Mouse (Mus musculus): ENCODE results near the gene Npas3. TPM values are rescaled to one million over a fixed set of nuclear protein-coding genes. Genes with fewer than 3 reads are reported as not detected.

The Npas3 gene
- polyA plus RNA-seq, 1 experiment from 2014 or later: 3.7 TPM

DNA sequence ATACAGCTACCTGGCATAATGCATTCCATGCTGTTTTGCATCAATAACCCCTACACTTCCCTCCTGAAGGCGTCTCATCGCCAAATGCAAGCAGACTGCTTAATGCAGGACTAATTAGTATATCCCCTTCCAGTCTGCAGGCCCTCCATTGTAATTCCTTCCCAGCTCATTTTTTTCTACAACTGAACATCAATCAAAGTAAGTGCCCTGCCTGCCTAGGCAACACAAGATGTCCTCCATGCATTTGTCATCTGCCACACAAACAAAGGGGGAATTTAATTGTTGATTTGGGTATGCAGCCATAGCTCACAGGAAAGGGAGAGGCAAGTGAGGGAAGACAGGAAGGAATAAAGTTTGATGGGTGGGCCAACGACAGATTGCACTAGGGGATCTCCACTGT, 804.5 kb downstream of the Npas3 start:
- no peak overlapping the region for H3K4me2 ChIP-seq (ENCODE audit: low read length)

GRCm38 (mm10) chr12:54053598-54053997, 805.1 kb downstream of the Npas3 start:
- no peak overlapping the region for H3K9ac ChIP-seq (ENCODE audit: low read length)
- H3K4me3 ChIP-seq (ENCODE audit: low read depth, low read length): no peak overlapping the region
- ATAC-seq (replicated peaks; ENCODE audit: low FRiP score, low TSS enrichment, low read depth) (no peak), DNase-seq (ENCODE audit: low spot score) (no peak)
- H3K4me2 ChIP-seq (ENCODE audit: low read length): no peak overlapping the region
- H3K27me3 ChIP-seq (replicated peaks; ENCODE audit: control insufficient read depth, insufficient read depth, low read length): no peaks in the 10 kb centered on the region
- WGBS: 90% methylated on average over 6 of the region's 6 CpGs
- H3K36me3 ChIP-seq (ENCODE audit: control insufficient read depth, insufficient read depth, low read length): no peaks in the 10 kb centered on the region
- H3K4me1 ChIP-seq (replicated peaks; ENCODE audit: control insufficient read depth, insufficient read depth, low read length): no peaks in the 10 kb centered on the region
- no peaks in the 10 kb centered on the region for H3K9me3 ChIP-seq (ENCODE audit: control insufficient read depth, low read length)
- no peak overlapping the region for H3K27ac ChIP-seq (ENCODE audit: low read depth)

More for the DNA sequence above, 804.5 kb downstream of the Npas3 start:
- DNase-seq (ENCODE audit: low spot score) (no peak), ATAC-seq (replicated peaks; ENCODE audit: low FRiP score, low TSS enrichment, low read depth) (no peak)
- H3K9me3 ChIP-seq (ENCODE audit: control insufficient read depth, low read length): no peaks in the 10 kb centered on the region
- H3K27me3 ChIP-seq (replicated peaks; ENCODE audit: control insufficient read depth, insufficient read depth, low read length): no peaks in the 10 kb centered on the region
- no peaks in the 10 kb centered on the region for H3K4me1 ChIP-seq (replicated peaks; ENCODE audit: control insufficient read depth, insufficient read depth, low read length)
- no peak overlapping the region for H3K27ac ChIP-seq (ENCODE audit: low read depth)
- no peak overlapping the region for H3K9ac ChIP-seq (ENCODE audit: low read length)
- 75% methylated on average over 3 of the region's 3 CpGs for WGBS
- no peaks in the 10 kb centered on the region for H3K36me3 ChIP-seq (ENCODE audit: control insufficient read depth, insufficient read depth, low read length)
- H3K4me3 ChIP-seq (ENCODE audit: low read depth, low read length): no peak overlapping the region

- WGBS: 7% methylated on average over 8 of the region's 8 CpGs
- H3K36me3 ChIP-seq (ENCODE audit: control insufficient read depth, insufficient read depth, low read length): no peaks in the 10 kb centered on the region
These were observed 812.3 kb downstream of the Npas3 start for GRCm38 (mm10) chr12:54060732-54061131.

GRCm38 (mm10) chr12:54061168-54061567, 812.7 kb downstream of the Npas3 start:
- no peak overlapping the region for H3K9ac ChIP-seq (ENCODE audit: low read length)
- DNase-seq (ENCODE audit: low spot score): no peak
- H3K4me2 ChIP-seq (ENCODE audit: low read length): no peak overlapping the region
- H3K27ac ChIP-seq (ENCODE audit: low read depth): no peak overlapping the region
- no peak overlapping the region for H3K4me3 ChIP-seq (ENCODE audit: low read depth, low read length)
- H3K27me3 ChIP-seq (replicated peaks; ENCODE audit: control insufficient read depth, insufficient read depth, low read length): peaks cover 2% of the 10 kb centered on the region; the same call in 1 of the 2 replicates
- H3K36me3 ChIP-seq (ENCODE audit: control insufficient read depth, insufficient read depth, low read length): no peaks in the 10 kb centered on the region
- no peaks in the 10 kb centered on the region for H3K4me1 ChIP-seq (replicated peaks; ENCODE audit: control insufficient read depth, insufficient read depth, low read length)
- 38% methylated on average over 6 of the region's 6 CpGs for WGBS
- ATAC-seq (replicated peaks; ENCODE audit: low FRiP score, low TSS enrichment, low read depth): no peak
- H3K9me3 ChIP-seq (ENCODE audit: control insufficient read depth, low read length): no peaks in the 10 kb centered on the region

More at GRCm38 (mm10) chr12:54060732-54061131, 812.3 kb downstream of the Npas3 start:
- Histone ChIP-seq H3K4me3 (ENCODE audit: low read depth, low read length) (no peak overlapping the region), H3K9me3 (ENCODE audit: control insufficient read depth, low read length) (no peaks in the 10 kb centered on the region), H3K27ac (ENCODE audit: low read depth) (no peak overlapping the region), H3K4me2 (ENCODE audit: low read length) (no peak overlapping the region), H3K9ac (ENCODE audit: low read length) (no peak overlapping the region), H3K27me3 (replicated peaks; ENCODE audit: control insufficient read depth, insufficient read depth, low read length) (peaks cover 2% of the 10 kb centered on the region; the same call in 1 of the 2 replicates), H3K4me1 (replicated peaks; ENCODE audit: control insufficient read depth, insufficient read depth, low read length) (no peaks in the 10 kb centered on the region)
- ATAC-seq (replicated peaks; ENCODE audit: low FRiP score, low TSS enrichment, low read depth) (0 out of 2 replicates have a peak, but pooled peaks have one; percentile 58), DNase-seq (ENCODE audit: low spot score) (peak; percentile 93)

GRCm38 (mm10) chr12:54064986-54065385, 816.5 kb downstream of the Npas3 start:
- WGBS: 80% methylated on average over 16 of the region's 16 CpGs
- Histone ChIP-seq H3K27me3 (replicated peaks; ENCODE audit: control insufficient read depth, insufficient read depth, low read length) (peaks cover 21% of the 10 kb centered on the region; the same call in 1 of the 2 replicates), H3K4me3 (ENCODE audit: low read depth, low read length) (no peak overlapping the region), H3K4me1 (replicated peaks; ENCODE audit: control insufficient read depth, insufficient read depth, low read length) (peaks cover 9% of the 10 kb centered on the region), H3K36me3 (ENCODE audit: control insufficient read depth, insufficient read depth, low read length) (no peaks in the 10 kb centered on the region), H3K4me2 (ENCODE audit: low read length) (no peak overlapping the region), H3K27ac (ENCODE audit: low read depth) (no peak overlapping the region), H3K9ac (ENCODE audit: low read length) (no peak overlapping the region), H3K9me3 (ENCODE audit: control insufficient read depth, low read length) (no peaks in the 10 kb centered on the region)
- DNase-seq (ENCODE audit: low spot score) (no peak), ATAC-seq (replicated peaks; ENCODE audit: low FRiP score, low TSS enrichment, low read depth) (no peak)

DNA sequence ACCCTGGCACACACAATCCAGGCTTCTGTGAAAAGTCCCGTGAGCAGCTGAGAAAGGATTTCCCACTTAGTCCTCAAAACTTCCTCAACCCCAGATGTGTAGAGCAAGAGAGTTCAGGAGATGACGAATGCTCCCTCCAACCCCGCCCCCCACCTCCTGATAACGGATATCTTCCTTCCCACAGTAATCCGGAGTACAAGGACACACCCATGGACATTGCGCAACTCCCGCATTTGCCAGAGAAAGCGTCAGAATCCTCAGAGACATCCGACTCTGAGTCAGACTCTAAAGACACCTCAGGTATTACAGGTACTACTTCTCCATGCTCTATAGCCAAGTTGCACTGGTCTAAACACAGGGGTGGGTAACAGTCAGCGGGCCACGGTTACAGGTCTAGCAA, 817.1 kb downstream of the Npas3 start:
- Histone ChIP-seq H3K9ac (ENCODE audit: low read length) (no peak overlapping the region), H3K9me3 (ENCODE audit: control insufficient read depth, low read length) (no peaks in the 10 kb centered on the region), H3K27ac (ENCODE audit: low read depth) (no peak overlapping the region), H3K4me3 (ENCODE audit: low read depth, low read length) (no peak overlapping the region), H3K36me3 (ENCODE audit: control insufficient read depth, insufficient read depth, low read length) (no peaks in the 10 kb centered on the region), H3K4me1 (replicated peaks; ENCODE audit: control insufficient read depth, insufficient read depth, low read length) (peaks cover 9% of the 10 kb centered on the region), H3K4me2 (ENCODE audit: low read length) (no peak overlapping the region), H3K27me3 (replicated peaks; ENCODE audit: control insufficient read depth, insufficient read depth, low read length) (peaks cover 21% of the 10 kb centered on the region; the same call in 1 of the 2 replicates)
- WGBS: 70% methylated on average over 11 of the region's 11 CpGs
- DNase-seq (ENCODE audit: low spot score) (no peak), ATAC-seq (replicated peaks; ENCODE audit: low FRiP score, low TSS enrichment, low read depth) (no peak)

DNA sequence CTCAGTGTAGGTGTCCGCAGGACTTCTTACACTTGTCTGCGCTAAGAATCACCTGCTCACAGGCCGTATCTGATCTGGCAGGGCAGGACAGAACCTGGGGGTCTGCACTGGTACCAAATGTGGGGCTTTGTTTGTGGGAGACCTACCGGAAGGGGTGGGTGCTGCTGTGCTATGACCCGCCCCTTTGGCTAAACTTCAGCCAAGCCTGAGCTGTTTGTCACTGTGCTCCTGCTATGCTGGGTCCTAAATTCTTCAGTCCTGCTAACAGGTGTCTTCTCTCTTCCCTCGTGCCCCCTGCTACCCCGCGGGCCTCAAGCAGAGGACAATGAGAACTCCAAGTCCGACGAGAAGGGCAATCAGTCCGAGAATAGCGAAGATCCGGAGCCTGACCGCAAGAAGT, 818.9 kb downstream of the Npas3 start:
- Histone ChIP-seq H3K9me3 (ENCODE audit: control insufficient read depth, low read length) (no peaks in the 10 kb centered on the region), H3K4me3 (ENCODE audit: low read depth, low read length) (peak overlapping the region; percentile 36), H3K9ac (ENCODE audit: low read length) (no peak overlapping the region), H3K36me3 (ENCODE audit: control insufficient read depth, insufficient read depth, low read length) (no peaks in the 10 kb centered on the region), H3K4me2 (ENCODE audit: low read length) (peak overlapping the region; percentile 81), H3K27ac (ENCODE audit: low read depth) (no peak overlapping the region), H3K4me1 (replicated peaks; ENCODE audit: control insufficient read depth, insufficient read depth, low read length) (peaks cover 12% of the 10 kb centered on the region), H3K27me3 (replicated peaks; ENCODE audit: control insufficient read depth, insufficient read depth, low read length) (peaks cover 21% of the 10 kb centered on the region; the same call in 1 of the 2 replicates)
- DNase-seq (ENCODE audit: low spot score): no peak
- ATAC-seq (replicated peaks; ENCODE audit: low FRiP score, low TSS enrichment, low read depth): no peak; the same call in 1 of the 2 replicates
- WGBS: 34% methylated on average over 14 of the region's 14 CpGs

GRCm38 (mm10) chr12:54067886-54068756, 819.6 kb downstream of the Npas3 start:
- peaks cover 12% of the 10 kb centered on the region for H3K4me1 ChIP-seq (replicated peaks; ENCODE audit: control insufficient read depth, insufficient read depth, low read length)
- no peaks in the 10 kb centered on the region for H3K36me3 ChIP-seq (ENCODE audit: control insufficient read depth, insufficient read depth, low read length)
- H3K4me2 ChIP-seq (ENCODE audit: low read length): peak overlapping the region; percentile 81
- H3K27ac ChIP-seq (ENCODE audit: low read depth): no peak overlapping the region
- H3K27me3 ChIP-seq (replicated peaks; ENCODE audit: control insufficient read depth, insufficient read depth, low read length): peaks cover 21% of the 10 kb centered on the region; the same call in 1 of the 2 replicates
- no peaks in the 10 kb centered on the region for H3K9me3 ChIP-seq (ENCODE audit: control insufficient read depth, low read length)
- peak overlapping the region; percentile 36 for H3K4me3 ChIP-seq (ENCODE audit: low read depth, low read length)
- ATAC-seq (replicated peaks; ENCODE audit: low FRiP score, low TSS enrichment, low read depth): 0 out of 2 replicates have a peak, but pooled peaks have one; percentile 53
- WGBS: 7% methylated on average over 83 of the region's 84 CpGs
- peak; percentile 82 for DNase-seq (ENCODE audit: low spot score)
- peak overlapping the region; percentile 42; the same call in 1 of the 2 replicates for H3K9ac ChIP-seq (ENCODE audit: low read length)

All from intestine, embryonic 14.5 days (tissue).